Mouse (Mus musculus) G1E (cell line): Measurements from ENCODE around the gene Tln2.

Source experiments
- CTCF ChIP-seq: IDR thresholded peaks from 2 replicates; pipeline ENCODE4 v1.5.1; 2012; ENCODE audit warnings: low read depth, low read length, inconsistent platforms, mixed read lengths
- GATA2 ChIP-seq: IDR thresholded peaks from 2 replicates; pipeline ENCODE4 v1.6.1; 2012; ENCODE audit warnings: low read depth, low read length, inconsistent platforms, borderline replicate concordance
- TAL1 ChIP-seq: conservative IDR thresholded peaks from 2 replicates; pipeline ENCODE4 v1.6.1; 2012; ENCODE audit warnings: low read depth, low read length, inconsistent platforms, mixed read lengths

DNA sequence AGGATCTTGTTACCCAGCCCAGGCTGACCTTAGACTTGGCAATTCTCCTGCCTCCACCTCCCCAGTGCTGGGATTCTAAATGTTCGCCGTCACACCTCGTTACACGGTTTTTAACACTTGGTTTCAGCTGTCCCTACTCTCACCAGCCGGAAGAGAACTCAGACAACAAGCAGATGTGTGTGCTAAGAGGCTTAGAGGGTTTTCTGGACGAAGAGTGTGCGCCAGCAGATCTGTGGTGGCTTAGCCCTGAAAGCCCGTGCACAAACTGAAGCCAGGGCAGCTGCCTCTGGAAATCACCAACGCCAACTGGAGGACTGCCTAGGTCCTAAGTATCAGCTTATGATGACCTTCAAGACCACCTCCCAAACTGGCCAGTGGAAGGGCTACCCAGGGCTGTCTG lies 341.5 kb downstream of the Tln2 start:
- TF ChIP-seq GATA2 (no peak), CTCF (no peak), TAL1 (no peak)
